Mouse (Mus musculus) hindlimb bud, embryonic 11.5 days (tissue): ENCODE data around the gene BC034090.

ENCODE experiments used
- DNase-seq: peaks from one replicate; pipeline ENCODE4 v3.0.0-alpha.2; 2012; ENCODE audit warnings: low read depth, low spot score; ENCODE audit errors: extremely low spot score

The BC034090 gene

GRCm38 (mm10) chr1:155216844-155217243 lies 27.4 kb downstream of the BC034090 start:
- DNase-seq: no peak

- DNase-seq: no peak
These were observed 27.9 kb downstream of the BC034090 start for GRCm38 (mm10) chr1:155216313-155216712.

GRCm38 (mm10) chr1:155215066-155215764 lies 29.0 kb downstream of the BC034090 start:
- DNase-seq: no peak

DNA sequence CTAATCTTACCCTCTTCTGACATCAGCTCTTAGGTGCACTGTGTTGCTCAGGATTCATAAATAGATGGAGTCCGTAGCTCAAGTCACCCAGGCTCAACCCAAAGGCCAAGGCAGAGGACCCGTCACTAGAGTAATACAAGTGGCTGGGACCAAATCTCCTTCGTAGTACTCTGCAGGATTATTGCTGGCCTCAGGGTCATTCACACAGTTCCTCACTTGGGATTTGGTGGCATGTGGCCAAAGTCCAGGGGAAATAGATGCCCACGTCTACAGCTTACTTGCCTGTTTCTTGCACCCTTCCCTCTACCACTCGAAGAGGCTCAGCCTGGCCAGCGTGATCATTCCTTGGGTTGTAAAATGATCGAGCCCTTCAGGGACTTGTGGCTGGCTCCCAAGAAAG lies 30.3 kb downstream of the BC034090 start:
- DNase-seq: no peak

DNA sequence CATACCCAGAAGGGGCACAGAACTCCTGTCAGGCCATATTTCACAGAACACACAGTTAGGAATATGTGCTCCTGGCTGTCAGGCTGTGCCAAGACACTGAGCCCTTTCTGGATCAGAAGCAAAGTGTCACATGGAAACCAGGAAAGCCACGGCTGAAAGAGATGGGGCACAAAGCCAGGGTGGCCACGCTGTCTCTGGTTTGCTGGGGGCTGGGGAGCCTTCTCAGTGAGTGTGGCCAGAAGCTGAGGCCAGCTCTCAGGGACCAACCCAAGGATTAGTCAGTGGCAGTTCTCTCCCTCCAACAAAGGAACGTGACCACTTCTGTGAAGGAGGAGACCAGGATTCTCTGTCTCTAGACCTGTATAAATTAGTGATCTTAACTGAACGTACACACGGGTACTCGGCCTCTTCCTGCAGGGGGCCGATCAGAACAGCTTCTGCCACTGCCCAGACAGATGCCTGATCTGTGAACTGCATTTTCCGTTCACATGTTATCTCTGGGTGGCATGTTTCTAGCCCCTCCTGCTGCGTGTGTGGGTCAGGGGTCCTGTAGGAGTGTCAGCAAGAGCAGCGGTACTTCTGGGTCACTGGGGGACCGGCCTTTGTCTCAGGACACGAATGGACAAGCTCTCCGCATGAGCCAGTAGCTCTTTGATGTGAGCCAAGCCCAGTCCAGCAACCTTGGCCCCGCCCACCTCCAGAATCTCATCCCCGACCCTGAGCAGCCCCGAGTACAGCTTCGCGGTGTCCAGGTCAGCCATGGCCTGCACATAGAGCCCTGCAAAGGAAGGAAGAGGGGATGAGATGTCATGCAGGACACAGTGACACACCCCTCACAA lies 31.1 kb downstream of the BC034090 start:
- DNase-seq: no peak

- DNase-seq: peak; percentile 56
These were observed 31.8 kb downstream of the BC034090 start for GRCm38 (mm10) chr1:155212493-155212892.

GRCm38 (mm10) chr1:155212081-155212480 lies 32.2 kb downstream of the BC034090 start:
- DNase-seq: no peak

GRCm38 (mm10) chr1:155211017-155211416 lies 33.2 kb downstream of the BC034090 start:
- DNase-seq: no peak

DNA sequence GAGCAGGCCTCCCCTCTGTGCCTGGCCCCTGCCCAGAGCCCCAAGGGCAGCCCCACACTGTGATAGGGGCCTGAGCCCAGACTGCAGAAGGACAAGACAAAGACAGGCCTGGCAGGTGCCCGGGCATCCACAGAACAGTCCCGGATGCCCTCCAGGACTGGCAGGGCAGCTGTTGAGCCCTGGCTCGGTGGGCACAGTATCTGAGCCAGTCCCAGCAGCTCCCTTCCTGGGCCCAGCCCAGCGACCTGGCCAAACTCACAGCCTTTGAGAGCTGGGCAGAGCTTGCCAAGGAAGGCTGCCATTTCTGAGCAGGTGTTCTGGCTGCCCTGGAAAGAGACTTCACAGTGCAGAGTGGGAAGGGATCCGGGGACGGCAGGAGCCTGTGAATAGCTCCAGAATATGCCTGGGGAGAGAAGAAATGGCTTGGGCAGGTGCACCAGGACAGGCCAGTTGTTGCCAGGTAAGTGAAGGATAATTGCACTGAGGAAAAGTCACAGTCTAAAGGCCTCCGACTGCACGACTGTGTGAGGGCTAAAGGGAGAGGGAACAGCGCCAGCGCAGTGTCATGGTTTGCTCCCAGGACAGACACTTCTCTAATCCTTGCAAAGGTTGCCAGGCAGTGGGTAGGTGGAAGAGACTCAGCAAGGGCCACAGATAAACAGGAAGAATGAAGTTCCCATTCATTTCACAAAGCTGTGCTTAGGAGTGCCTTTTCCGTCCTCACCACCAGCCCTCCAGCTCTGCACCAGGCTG lies 34.1 kb downstream of the BC034090 start:
- DNase-seq: no peak

DNA sequence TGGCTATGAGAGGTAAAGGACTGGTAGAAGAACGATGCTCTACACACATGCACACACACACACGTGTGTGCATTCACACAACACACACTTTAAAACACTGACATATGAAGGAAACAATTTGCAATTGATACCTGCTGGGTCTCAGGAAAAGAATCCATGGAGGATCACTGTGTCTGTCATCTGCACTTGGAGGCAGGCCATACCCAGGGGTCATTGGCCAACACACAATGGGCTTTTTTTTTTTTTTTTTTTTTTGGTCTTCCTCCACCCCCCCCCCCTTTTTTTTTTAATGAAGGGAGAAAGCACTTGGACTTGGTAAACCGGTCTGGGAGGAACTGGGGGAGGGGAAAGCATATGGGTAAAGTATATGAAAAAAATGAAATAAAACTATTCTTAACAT lies 36.4 kb downstream of the BC034090 start:
- no peak for DNase-seq

DNA sequence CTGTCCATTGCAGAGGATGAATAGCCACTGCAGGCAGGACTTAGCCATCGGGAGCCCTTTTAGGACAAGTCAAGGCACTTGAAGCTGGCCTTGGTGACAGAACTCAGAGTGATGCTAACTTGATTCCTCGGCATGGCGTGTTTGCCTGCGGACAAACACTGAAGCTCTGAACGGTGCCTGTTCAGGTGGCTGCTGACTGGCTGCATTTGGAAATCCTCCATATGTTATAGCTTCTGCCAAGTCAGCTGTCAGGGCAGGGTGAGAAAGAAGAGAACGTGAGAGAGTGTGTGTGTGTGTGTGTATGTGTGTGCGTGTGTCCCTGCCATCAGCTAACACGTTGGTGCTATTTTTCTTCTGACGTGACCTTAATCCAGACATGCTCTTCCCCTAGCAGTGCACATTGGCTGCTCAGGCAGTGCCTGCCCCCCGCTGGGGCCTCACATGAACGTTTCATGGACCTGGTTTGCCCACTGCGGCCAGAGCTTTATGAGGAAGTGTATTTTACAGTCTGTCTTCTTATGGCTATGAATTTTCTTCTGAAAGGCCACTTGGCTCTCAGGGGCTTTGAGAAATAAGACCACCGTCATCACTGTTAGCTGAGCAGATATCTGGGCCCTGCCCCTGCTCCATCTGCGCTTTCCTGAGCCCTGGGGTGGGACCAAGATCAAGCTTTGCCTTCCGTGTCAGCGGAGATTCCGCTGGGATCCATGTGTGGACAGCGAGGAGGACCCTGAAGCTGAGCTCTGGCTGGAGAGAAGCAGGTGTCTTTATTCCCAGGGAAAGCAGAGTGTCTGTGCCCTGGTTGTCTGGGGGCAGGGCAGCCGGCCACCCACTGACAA lies 38.2 kb downstream of the BC034090 start:
- DNase-seq: no peak

GRCm38 (mm10) chr1:155205311-155205710 lies 38.9 kb downstream of the BC034090 start:
- no peak for DNase-seq

DNA sequence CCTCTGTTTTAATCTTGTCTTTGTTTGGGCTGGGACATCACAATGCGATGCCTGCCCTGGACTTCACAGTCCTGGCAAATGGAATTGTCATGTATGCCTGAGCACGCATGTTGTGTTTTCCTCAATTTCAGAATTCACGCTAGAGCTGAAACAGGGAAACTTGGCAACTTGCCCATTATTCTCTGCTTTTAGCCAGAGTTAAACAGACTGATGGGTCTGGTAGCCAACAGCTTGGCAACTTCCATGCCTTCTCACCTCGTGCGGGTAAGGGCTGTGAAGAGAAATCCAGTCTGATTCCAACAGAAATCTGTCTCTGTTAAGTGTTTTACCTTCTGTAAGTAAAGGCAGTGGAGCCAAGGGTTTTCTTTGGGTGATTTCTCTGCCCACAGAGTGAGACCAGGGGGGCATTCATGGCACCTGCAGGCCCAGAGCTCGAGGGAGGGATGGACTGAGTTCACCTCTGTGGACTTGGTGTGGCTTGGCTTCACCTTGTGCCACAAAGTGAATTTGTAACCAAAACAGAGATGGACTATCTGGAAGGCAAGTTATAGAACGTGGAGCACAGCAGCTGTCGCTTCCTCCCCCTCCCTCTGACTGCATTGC lies 39.6 kb downstream of the BC034090 start:
- DNase-seq: no peak

GRCm38 (mm10) chr1:155203954-155204353 lies 40.3 kb downstream of the BC034090 start:
- DNase-seq: no peak

GRCm38 (mm10) chr1:155203101-155203500 lies 41.1 kb downstream of the BC034090 start:
- DNase-seq: no peak

DNA sequence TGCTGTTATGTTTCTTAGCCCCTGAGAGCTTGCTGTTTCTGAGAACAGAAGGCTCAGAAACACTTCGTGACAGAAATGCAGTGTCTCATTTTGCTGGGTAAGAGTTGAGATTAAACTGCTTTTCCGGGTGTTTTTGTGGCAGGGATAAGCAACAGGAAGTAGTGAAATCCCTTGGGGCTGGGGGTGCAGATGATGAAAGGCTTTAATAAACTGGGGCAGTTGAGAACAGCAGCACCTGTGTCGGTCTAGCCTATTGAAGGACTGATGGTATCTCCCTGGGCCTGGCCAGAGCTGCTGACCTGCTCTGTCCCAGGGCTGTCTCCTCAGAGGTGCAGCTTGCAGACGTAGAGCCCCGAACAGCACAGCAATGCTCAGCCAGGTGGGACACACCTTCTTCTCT lies 41.8 kb downstream of the BC034090 start:
- no peak for DNase-seq

DNA sequence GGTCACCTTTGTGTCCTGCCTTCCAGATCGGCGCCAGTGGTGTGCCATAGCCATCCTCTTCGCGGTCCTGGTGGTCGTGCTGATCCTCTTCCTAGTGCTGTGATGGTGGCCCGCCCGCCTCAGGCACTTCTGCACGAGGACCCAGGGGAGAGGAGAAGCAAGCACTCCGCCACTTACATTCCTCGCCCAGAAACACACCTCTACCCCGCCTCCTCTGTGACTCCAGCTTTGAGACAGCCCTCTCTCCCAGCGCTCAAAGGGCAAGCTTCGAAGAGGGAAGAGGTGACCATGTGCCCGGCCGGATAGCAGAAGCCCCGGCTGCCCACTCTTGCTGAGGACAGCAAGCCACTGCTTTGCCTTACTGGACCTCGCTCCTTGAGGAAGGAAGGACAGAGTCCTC lies 42.3 kb downstream of the BC034090 start:
- DNase-seq: no peak

DNA sequence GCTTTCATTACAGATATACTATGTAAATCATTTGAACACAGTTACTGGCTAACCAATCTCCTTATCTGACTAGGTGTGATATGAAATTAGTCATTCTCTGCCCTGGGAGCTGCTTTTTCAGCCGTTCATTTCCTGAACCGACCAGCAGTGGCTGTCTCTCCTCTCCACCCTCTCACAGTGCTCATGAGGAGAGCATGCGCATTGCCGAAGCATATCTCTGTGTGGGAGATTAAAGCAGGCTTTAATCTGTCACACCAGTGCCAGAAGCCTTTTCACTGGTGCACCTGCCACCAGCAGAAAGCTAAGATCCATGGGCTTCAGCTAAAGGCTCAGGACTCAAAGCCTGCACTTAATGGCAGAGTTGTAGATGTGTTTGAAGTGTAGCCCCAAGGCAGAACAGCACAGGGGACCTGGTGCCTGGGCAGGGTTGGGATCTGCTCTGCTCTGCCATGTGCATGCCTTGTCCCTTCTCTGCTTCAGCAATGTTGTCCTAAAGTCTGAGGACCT lies 42.8 kb downstream of the BC034090 start:
- no peak for DNase-seq

DNA sequence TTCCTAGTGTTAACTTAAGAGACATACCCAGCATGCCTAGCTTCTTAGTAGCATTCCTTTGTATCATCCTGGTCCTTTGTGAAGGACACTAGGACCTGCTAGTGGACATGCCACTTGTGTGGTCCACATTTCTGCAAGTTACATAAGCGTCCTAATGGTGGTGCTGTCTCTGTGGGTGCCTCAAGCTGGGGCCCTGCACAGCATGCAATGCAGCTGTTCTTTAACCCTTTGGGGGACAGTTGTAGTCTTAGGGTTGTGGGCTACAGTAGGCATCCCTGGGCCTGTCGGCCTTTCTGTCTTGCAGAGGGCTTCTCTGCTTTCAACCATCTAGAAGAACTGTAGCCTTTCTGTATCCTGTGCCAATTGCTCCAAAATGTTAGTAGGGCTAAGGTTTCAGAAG lies 43.3 kb downstream of the BC034090 start:
- DNase-seq: no peak

DNA sequence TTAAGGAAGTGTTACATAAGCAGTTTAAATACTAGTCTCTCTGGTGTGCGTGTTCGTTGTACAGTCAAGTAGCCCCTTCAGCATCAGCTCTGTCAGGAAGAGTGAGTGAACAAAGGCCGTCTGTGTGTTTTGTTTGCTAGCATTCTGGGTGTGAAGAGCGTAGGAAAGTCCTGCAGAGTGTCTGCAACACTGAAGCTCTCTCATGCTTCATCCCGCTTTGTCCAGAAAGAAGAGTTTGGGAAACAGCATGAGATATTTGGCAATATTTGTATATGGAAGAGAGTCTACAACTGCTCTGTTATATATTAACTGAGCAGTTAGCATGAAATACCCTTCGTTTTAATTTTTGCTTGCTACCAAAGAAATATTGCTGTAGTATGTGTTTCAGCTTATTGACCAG lies 44.7 kb downstream of the BC034090 start:
- no peak for DNase-seq
